In genomic region chr13:21199046-21200028, GRCm38 (mm10) we compare ENCODE assay signal across 8 mouse cellular contexts. TPM values are rescaled to one million over a fixed set of nuclear protein-coding genes. Genes with fewer than 3 reads are reported as not detected.
A peak's percentile ranks its signal among the peaks of the same experiment; 100 is the strongest.
DNase-seq lines count a peak whose midpoint lies in the region; ATAC-seq lines count a peak whose summit lies in the region.

No protein-coding gene starts in this region.

- peaks cover 7% of the 10 kb centered on the region; the same call in 1 of the 2 replicates for H3K36me3 ChIP-seq in heart, embryonic 16.5 days (ENCODE audit: control insufficient read depth, insufficient read depth)
- 0 out of 2 replicates have a peak, but pooled peaks cover 12% of the 10 kb centered on the region for H3K36me3 ChIP-seq in liver, embryonic 15.5 days (replicated peaks)

- H3K4me3 ChIP-seq in heart, embryonic 16.5 days (ENCODE audit: low read length): peak overlapping the region; percentile 89
- H3K4me3 ChIP-seq in liver, embryonic 15.5 days (replicated peaks): peak overlapping the region; percentile 83

- peak overlapping the region; percentile 73 for H3K4me2 ChIP-seq in heart, embryonic 16.5 days (ENCODE audit: low read depth, low read length)
- H3K4me2 ChIP-seq in liver, embryonic 15.5 days: peak overlapping the region; percentile 82

- WGBS in heart, embryonic 16.5 days: 5% methylated on average over 17 of the region's 17 CpGs
- 4% methylated on average over 17 of the region's 17 CpGs for WGBS in liver, embryonic 15.5 days (ENCODE audit: insufficient replicate concordance)

- peak; percentile 16 for DNase-seq in adrenal gland, postnatal 25 days
- DNase-seq in adrenal gland, postnatal 10 days: no peak
- peak; percentile 13 for DNase-seq in ovary, postnatal 10 days (ENCODE audit: low spot score)
- no peak for DNase-seq in ovary, adult 18-20 months (ENCODE audit: low spot score)
- peak; percentile 46 for DNase-seq in testis, postnatal 10 days (ENCODE audit: low spot score)
- DNase-seq in frontal cortex, postnatal 36 days (ENCODE audit: low spot score in 2 of 2): no peak

- H3K9me3 ChIP-seq in heart, embryonic 16.5 days (replicated peaks; ENCODE audit: control insufficient read depth, low read length): no peaks in the 10 kb centered on the region; the same call in 1 of the 2 replicates
- no peaks in the 10 kb centered on the region for H3K9me3 ChIP-seq in liver, embryonic 15.5 days (replicated peaks)

- H3K4me1 ChIP-seq in heart, embryonic 16.5 days (ENCODE audit: control insufficient read depth, insufficient read depth, low read length): no peaks in the 10 kb centered on the region
- peaks cover 11% of the 10 kb centered on the region for H3K4me1 ChIP-seq in liver, embryonic 15.5 days (replicated peaks)

- H3K9ac ChIP-seq in heart, embryonic 16.5 days (ENCODE audit: low read length): peak overlapping the region; percentile 79
- peak overlapping the region; percentile 57 for H3K9ac ChIP-seq in liver, embryonic 15.5 days

- peak; percentile 33; the same call in 1 of the 2 replicates for ATAC-seq in heart, embryonic 16.5 days (replicated peaks; ENCODE audit: extremely low read depth, insufficient read depth, low FRiP score)
- peak; percentile 70 for ATAC-seq in liver, embryonic 15.5 days (ENCODE audit: insufficient read depth)

- H3K27me3 ChIP-seq in heart, embryonic 16.5 days (ENCODE audit: control insufficient read depth, insufficient read depth, low read length): no peaks in the 10 kb centered on the region
- H3K27me3 ChIP-seq in liver, embryonic 15.5 days: no peaks in the 10 kb centered on the region

- H3K27ac ChIP-seq in heart, embryonic 16.5 days (ENCODE audit: low read length): peak overlapping the region; percentile 79
- H3K27ac ChIP-seq in liver, embryonic 15.5 days (replicated peaks): peak overlapping the region; percentile 46; the same call in 1 of the 2 replicates

RNA-seq across cellular contexts. Expression of gene Trim27, which starts 20.1 kb away (rescaled TPM):
- 49.2 and 59.6 TPM in 2 replicates for total RNA-seq in adrenal gland, postnatal 25 days (2021)
- 10 to 100 TPM; 50.2 to 51.9 TPM for total RNA-seq in adrenal gland, postnatal 10 days (2021)
- polyA plus RNA-seq in heart, embryonic 16.5 days (2015; fragmentation: Nextera tagmentation; extraction: Ambion mirVana): 72.4 and 72.8 TPM in 2 replicates
- polyA plus RNA-seq in liver, embryonic 15.5 days (2015; fragmentation: Nextera tagmentation; extraction: Ambion mirVana): 59.3 and 65.7 TPM in 2 replicates

RNA-seq across cellular contexts. Expression of gene Olfr1368, which starts 53.7 kb away (rescaled TPM):
- not detected in 2 replicates for total RNA-seq in adrenal gland, postnatal 25 days (2021)
- total RNA-seq in adrenal gland, postnatal 10 days (2021): not detected
- polyA plus RNA-seq in heart, embryonic 16.5 days (2015; fragmentation: Nextera tagmentation; extraction: Ambion mirVana): not detected in 2 replicates
- not detected in 2 replicates for polyA plus RNA-seq in liver, embryonic 15.5 days (2015; fragmentation: Nextera tagmentation; extraction: Ambion mirVana)

Comparison
In these comparisons a context has a peak if more than half of its experiments do, and no peak if none do; other contexts are left out.
1. DNase-seq: peak in adrenal gland, postnatal 25 days (single experiment), ovary, postnatal 10 days (single experiment) and testis, postnatal 10 days (single experiment); none in adrenal gland, postnatal 10 days (single experiment), ovary, adult 18-20 months (single experiment) and frontal cortex, postnatal 36 days (0 of 2).